Mouse (Mus musculus) CH12.LX (cell line): ENCODE data around the gene Eml3. TPM values are rescaled to one million over a fixed set of nuclear protein-coding genes. Genes with fewer than 3 reads are reported as not detected.

Experiments used
- DNase-seq: peaks from one replicate; pipeline ENCODE4 v3.0.0-alpha.2; 2013; ENCODE audit errors: extremely low read depth
- H3K27ac ChIP-seq: 2 replicates; pipeline ENCODE4 v1.5.1; 2012; ENCODE audit warnings: low read depth, mild to moderate bottlenecking, control low read depth, moderate library complexity; ENCODE audit not compliant: insufficient read depth
- H3K27me3 ChIP-seq: replicated peaks from 2 replicates; pipeline ENCODE3; 2012; ENCODE audit warnings: inconsistent platforms
- H3K36me3 ChIP-seq, 2 experiments: replicated peaks in 1 of 2; 2 replicates each; pipeline versions ENCODE3 to v1.6.1; 2012; ENCODE audit warnings: inconsistent platforms in 1 of 2, low read length in 1 of 2, mild to moderate bottlenecking in 1 of 2, mixed read lengths in 1 of 2, moderate library complexity in 1 of 2; ENCODE audit not compliant: control insufficient read depth in 1 of 2, insufficient read depth in 1 of 2
- H3K4me1 ChIP-seq, 2 experiments: 2 replicates each; pipeline ENCODE4 v1.6.1; 2012; ENCODE audit warnings: inconsistent platforms in 1 of 2, moderate library complexity in 1 of 2; ENCODE audit not compliant: insufficient read depth in 2 of 2, control insufficient read depth in 1 of 2
- H3K4me2 ChIP-seq: 2 replicates; pipeline ENCODE4 v1.6.1; 2012; ENCODE audit warnings: low read depth, mild to moderate bottlenecking, control low read depth; ENCODE audit not compliant: poor library complexity, insufficient read depth, severe bottlenecking
- H3K4me3 ChIP-seq, 3 experiments: fragments of 150-350 bp in 1 of 3; sonication (generic) in 1 of 3; replicated peaks in 1 of 3; 2 replicates each; pipeline versions ENCODE3 to v1.5.1; 2011 to 2012; ENCODE audit warnings: low read depth in 2 of 3, low read length in 2 of 3, mild to moderate bottlenecking in 2 of 3, moderate library complexity in 2 of 3, control low read depth in 1 of 3, improper control_type of control experiment in 1 of 3, inconsistent platforms in 1 of 3, mixed read lengths in 1 of 3; ENCODE audit not compliant: poor library complexity in 1 of 3
- H3K79me2 ChIP-seq: replicated peaks from 2 replicates; pipeline ENCODE4 v1.6.1; 2012; ENCODE audit warnings: mild to moderate bottlenecking, moderate library complexity; ENCODE audit not compliant: control insufficient read depth, poor library complexity, insufficient read depth, severe bottlenecking; ENCODE audit errors: extremely low read depth
- H3K9ac ChIP-seq: 2 replicates; pipeline ENCODE4 v1.6.1; 2012; ENCODE audit warnings: low read depth, mild to moderate bottlenecking, control low read depth, moderate library complexity; ENCODE audit not compliant: insufficient read depth
- H3K9me3 ChIP-seq: replicated peaks from 2 replicates; pipeline ENCODE3; 2012; ENCODE audit warnings: low read length, inconsistent platforms, mixed read lengths
- BHLHE40 ChIP-seq: IDR thresholded peaks from 2 replicates; pipeline ENCODE4 v1.6.1; 2011; ENCODE audit warnings: mild to moderate bottlenecking, low read depth, low read length, improper control_type of control experiment
- CHD2 ChIP-seq: IDR thresholded peaks from 2 replicates; pipeline ENCODE4 v1.6.1; 2011; ENCODE audit warnings: low read length, improper control_type of control experiment
- E2F4 ChIP-seq: IDR thresholded peaks from 2 replicates; pipeline ENCODE4 v1.6.1; 2011; ENCODE audit warnings: low read depth, low read length, improper control_type of control experiment; ENCODE audit not compliant: insufficient replicate concordance
- EP300 ChIP-seq: IDR thresholded peaks from 2 replicates; pipeline ENCODE4 v1.6.1; 2011; ENCODE audit warnings: low read length, improper control_type of control experiment
- HCFC1 ChIP-seq: IDR thresholded peaks from 2 replicates; pipeline ENCODE4 v1.6.1; 2012; ENCODE audit warnings: low read depth, mild to moderate bottlenecking, inconsistent platforms, low read length, improper control_type of control experiment
- IRF4 ChIP-seq: IDR thresholded peaks from 2 replicates; pipeline ENCODE4 v1.6.1; 2014; ENCODE audit warnings: low read depth, mild to moderate bottlenecking, inconsistent platforms, low read length, improper control_type of control experiment
- JUN ChIP-seq: IDR thresholded peaks from 2 replicates; pipeline ENCODE4 v1.6.1; 2011; ENCODE audit warnings: low read depth, mild to moderate bottlenecking, low read length, improper control_type of control experiment, moderate library complexity; ENCODE audit not compliant: insufficient read depth
- JUND ChIP-seq: conservative IDR thresholded peaks from 2 replicates; pipeline ENCODE4 v1.6.1; 2011; ENCODE audit warnings: low read depth, low read length, improper control_type of control experiment
- KAT2A ChIP-seq: IDR thresholded peaks from 2 replicates; pipeline ENCODE4 v1.6.1; 2012; ENCODE audit warnings: low read length, improper control_type of control experiment, inconsistent platforms; ENCODE audit not compliant: insufficient replicate concordance
- MAX ChIP-seq: IDR thresholded peaks from 2 replicates; pipeline ENCODE4 v1.6.1; 2011; ENCODE audit warnings: low read length, improper control_type of control experiment
- MAZ ChIP-seq: IDR thresholded peaks from 2 replicates; pipeline ENCODE4 v1.6.1; 2012; ENCODE audit warnings: low read depth, mild to moderate bottlenecking, inconsistent platforms, low read length, improper control_type of control experiment, moderate library complexity
- MXI1 ChIP-seq: IDR thresholded peaks from 2 replicates; pipeline ENCODE4 v1.6.1; 2011; ENCODE audit warnings: mild to moderate bottlenecking, low read depth, low read length, improper control_type of control experiment
- NRF1 ChIP-seq: IDR thresholded peaks from 2 replicates; pipeline ENCODE4 v1.6.1; 2014; ENCODE audit warnings: low read depth, mild to moderate bottlenecking, inconsistent platforms, low read length, improper control_type of control experiment, moderate library complexity
- POLR2A ChIP-seq: IDR thresholded peaks from 2 replicates; pipeline ENCODE4 v1.6.1; 2011; ENCODE audit warnings: low read depth, mild to moderate bottlenecking, improper control_type of control experiment, low read length
- RCOR1 ChIP-seq: conservative IDR thresholded peaks from 2 replicates; pipeline ENCODE4 v1.6.1; 2012; ENCODE audit warnings: low read depth, mild to moderate bottlenecking, inconsistent platforms, low read length, improper control_type of control experiment
- SIN3A ChIP-seq: IDR thresholded peaks from 2 replicates; pipeline ENCODE4 v1.6.1; 2012; ENCODE audit warnings: low read length, improper control_type of control experiment, inconsistent platforms
- SMC3 ChIP-seq: IDR thresholded peaks from 2 replicates; pipeline ENCODE4 v1.6.1; 2011; ENCODE audit warnings: low read depth, low read length, improper control_type of control experiment
- TCF12 ChIP-seq: IDR thresholded peaks from 2 replicates; pipeline ENCODE4 v1.6.1; 2014; ENCODE audit warnings: low read depth, mild to moderate bottlenecking, inconsistent platforms, low read length, improper control_type of control experiment
- ZC3H11A ChIP-seq: IDR thresholded peaks from 2 replicates; pipeline ENCODE4 v1.6.1; 2012; ENCODE audit warnings: low read depth, mild to moderate bottlenecking, inconsistent platforms, low read length, improper control_type of control experiment
- ZKSCAN1 ChIP-seq: IDR thresholded peaks from 2 replicates; pipeline ENCODE4 v1.6.1; 2012; ENCODE audit warnings: low read depth, inconsistent platforms, low read length, improper control_type of control experiment, borderline replicate concordance
- ZNF384 ChIP-seq: IDR thresholded peaks from 2 replicates; pipeline ENCODE4 v1.6.1; 2012; ENCODE audit warnings: low read depth, low read length, improper control_type of control experiment, inconsistent platforms
- dilution Hi-C: fragments of 300-500 bp; cut with MboI; formaldehyde crosslinking; loops from 2 replicates; pipeline ENCODE4 v1.14.3; 2020; ENCODE audit warnings: low sequenced_read_pairs; ENCODE audit not compliant: extremely low pct_unique_long_range_greater_than_20kb, extremely low pct_ligation_motif_present
- in situ Hi-C: fragments of 300-500 bp; cut with MboI; formaldehyde crosslinking; loops from 3 replicates; pipeline ENCODE4 v1.14.3; 2019; ENCODE audit warnings: low sequenced_read_pairs, low pct_ligation_motif_present, low pct_unique_long_range_greater_than_20kb, mixed read lengths
- polyA plus RNA-seq: library from polyadenylated mRNA; unstranded; fragments of >175 nt; gene quantifications from 2 replicates; pipeline ENCODE4 v1.2.1, GENCODE M21; 2012; ENCODE audit warnings: low read depth; ENCODE audit not compliant: insufficient read length
- total RNA-seq, 2 experiments: library from RNA; depleted of rRNA; stranded (reverse); fragments of 300-350 nt in 1 of 2; fragments of >200 nt in 1 of 2; gene quantifications; 2 replicates each; pipeline ENCODE4 v1.2.3; 2012 to 2014

Eml3 gene
- total and polyA plus RNA-seq, 3 experiments = 18.7 to 37.3 (median 33.3) TPM

DNA sequence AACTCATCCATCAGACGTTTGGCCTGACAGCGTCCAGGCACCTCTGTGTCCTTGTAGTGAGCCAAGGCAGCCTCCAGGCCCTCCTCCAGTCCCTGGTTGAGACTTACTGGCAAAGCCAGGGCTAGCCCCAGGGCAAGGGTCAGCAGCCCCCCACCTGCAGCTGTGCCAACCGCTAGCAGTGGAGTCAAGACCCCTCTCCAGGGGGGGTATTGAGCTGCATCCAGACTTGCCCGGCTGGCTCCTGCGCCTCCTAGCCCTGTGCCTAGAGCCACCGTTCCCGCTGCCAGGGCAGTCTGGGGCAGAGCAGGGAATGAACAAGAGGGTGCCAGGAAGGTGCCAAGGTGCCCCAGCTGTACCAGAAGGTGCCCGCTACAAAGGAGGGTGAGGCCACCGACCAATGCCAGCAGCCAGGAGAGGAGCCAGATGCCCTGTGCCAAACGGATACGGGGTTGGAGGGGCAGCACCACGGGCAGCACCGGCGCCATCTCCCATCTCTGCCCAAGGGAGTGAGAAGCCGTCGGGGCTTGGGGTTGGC is 596 bp upstream of the Eml3 start:
- in situ Hi-C loops (no loop called here), dilution Hi-C loops (no loop called here)
- Histone ChIP-seq H3K36me3 (peaks cover 37 to 69% of the 10 kb centered on the region in 2 experiments), H3K9me3 (no peaks in the 10 kb centered on the region), H3K4me1 (peaks cover 12 to 31% of the 10 kb centered on the region in 2 experiments; a peak in 3 of 4 replicates), H3K4me3 (peak overlapping the region; percentile 80 to 93 (median 89)), H3K9ac (0 out of 2 replicates have a peak overlapping the region, but pooled peaks have one; percentile 83), H3K27me3 (no peaks in the 10 kb centered on the region), H3K4me2 (peak overlapping the region; percentile 18), H3K27ac (peak overlapping the region; percentile 48), H3K79me2 (peaks cover 6% of the 10 kb centered on the region)
- TF ChIP-seq E2F4 (no peak), CHD2 (no peak), SIN3A (no peak), EP300 (no peak), MAX (no peak), RCOR1 (no peak), MXI1 (no peak), MAZ (no peak)
- no peak for DNase-seq

DNA sequence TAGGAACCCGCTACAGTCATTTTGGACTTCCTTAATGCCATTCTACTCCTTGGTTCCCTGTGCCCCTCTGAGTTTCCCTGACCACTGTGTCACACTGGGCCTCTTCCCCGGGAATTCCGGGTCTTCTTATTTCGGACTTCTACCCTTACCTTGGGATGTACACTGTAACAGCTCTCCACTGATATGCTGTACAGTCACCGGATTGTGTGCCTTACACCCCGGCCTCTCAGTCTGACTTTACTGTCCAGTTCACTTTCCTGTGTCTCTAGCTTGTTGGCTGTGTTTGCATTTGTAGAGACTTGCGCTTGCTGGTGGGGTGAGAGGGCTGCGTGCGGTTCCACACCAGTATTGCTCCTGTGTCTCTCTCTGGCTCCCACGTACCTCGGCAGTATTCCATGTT is 765 bp downstream of the Eml3 start:
- Histone ChIP-seq H3K9ac (peak overlapping the region; percentile 83), H3K9me3 (no peaks in the 10 kb centered on the region), H3K4me3 (peak overlapping the region; percentile 80 to 93 (median 89)), H3K36me3 (peaks cover 42 to 78% of the 10 kb centered on the region in 2 experiments), H3K27ac (peak overlapping the region; percentile 75), H3K4me2 (peak overlapping the region; percentile 76), H3K4me1 (peaks cover 12 to 31% of the 10 kb centered on the region in 2 experiments; a peak in 3 of 4 replicates), H3K27me3 (no peaks in the 10 kb centered on the region), H3K79me2 (peaks cover 6% of the 10 kb centered on the region; the same call in 1 of the 2 replicates)
- in situ Hi-C loops = no loop called here
- dilution Hi-C loops = no loop called here
- TF ChIP-seq ZC3H11A = no peak
- TF ChIP-seq EP300 = no peak
- TF ChIP-seq SMC3 = no peak
- no peak for TF ChIP-seq CHD2
- TF ChIP-seq POLR2A = no peak
- TF ChIP-seq KAT2A = no peak
- TF ChIP-seq BHLHE40 = no peak
- no peak for TF ChIP-seq JUND
- TF ChIP-seq TCF12 = no peak
- TF ChIP-seq ZNF384 = no peak
- TF ChIP-seq ZKSCAN1 = no peak
- no peak for TF ChIP-seq HCFC1
- no peak for TF ChIP-seq NRF1
- TF ChIP-seq IRF4 = no peak
- TF ChIP-seq JUN = no peak
- no peak for DNase-seq
